13 mouse cellular contexts compared by ENCODE assay signal in the genomic region with DNA sequence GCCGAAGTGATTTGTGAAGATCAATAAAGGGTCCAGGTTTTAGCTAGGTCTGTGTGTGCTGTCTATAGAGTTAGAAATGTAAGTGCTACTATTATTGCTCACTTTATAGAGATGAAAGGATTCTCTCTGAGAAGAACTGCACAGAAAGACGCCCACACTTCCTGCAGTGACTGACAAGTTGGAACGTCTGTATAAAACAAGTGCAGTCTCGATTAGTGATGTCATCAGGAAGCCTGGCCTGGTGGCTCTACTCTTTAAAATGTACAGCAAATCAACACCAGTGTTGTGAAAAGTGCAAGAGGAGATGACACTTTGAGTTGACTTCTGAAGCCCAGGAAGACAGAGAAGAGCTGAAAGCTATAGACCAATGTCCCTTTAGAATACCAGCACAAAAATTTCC.
DNase-seq lines count a peak whose midpoint lies in the region.
"Had no signal": no experiment of that assay in that cellular context is flagged by ENCODE, and none has a peak within 500 bp of the region (broad histone marks: within the 10 kb centered on the region; RNA-seq: fewer than 3 reads in every experiment).

No protein-coding gene starts in this region.

- peak; percentile 32 for DNase-seq in layer of hippocampus, adult 9-11 months
- DNase-seq in layer of hippocampus, postnatal 25 days (ENCODE audit: extremely low spot score in 1 of 2, low spot score in 1 of 2): no peak
- DNase-seq in T-cell, adult 2 months (ENCODE audit: low spot score): peak; percentile 76
- peak; percentile 20 to 26 for DNase-seq in natural killer cell, adult 2 months (ENCODE audit: low spot score in 2 of 2)
- no peak for DNase-seq in lung, postnatal 36 days
- no peak for DNase-seq in yolk sac, embryonic 10.5 days (ENCODE audit: low spot score)
- DNase-seq in kidney, postnatal 10 days: no peak
- DNase-seq: cerebellum, adult 11-12 months; kidney, adult 11 months; kidney, postnatal 4 days; liver; lung, adult 2 months; midbrain, embryonic 14.5 days had no signal

Comparison
In these comparisons a context has a peak if more than half of its experiments do, and no peak if none do; other contexts are left out.
1. DNase-seq: peak in layer of hippocampus, adult 9-11 months (single experiment), T-cell, adult 2 months (single experiment) and natural killer cell, adult 2 months (2 of 2); none in layer of hippocampus, postnatal 25 days (0 of 2), lung, postnatal 36 days (single experiment), yolk sac, embryonic 10.5 days (single experiment) and kidney, postnatal 10 days (single experiment).